Mouse (Mus musculus) CD4-positive, CD25-positive, alpha-beta regulatory T cell (primary cell): ENCODE data around the gene Mpp2. TPM values are rescaled to one million over a fixed set of nuclear protein-coding genes. Genes with fewer than 3 reads are reported as not detected.

ENCODE experiments used
- polyA plus RNA-seq: library from polyadenylated mRNA; unstranded; fragments of 100-300 nt; shearing (Covaris generic); gene quantifications from one replicate; pipeline ENCODE4 v1.2.1, GENCODE M21; 2017

Mpp2 gene
- polyA plus RNA-seq, result 1.8 TPM

GRCm38 (mm10) chr11:102087931-102088898, at the start of gene Mpp2:
Gene Mpp2, minus strand, starts transcription at chr11:102088515.

GRCm38 (mm10) chr11:102107732-102108131, 19.4 kb upstream of the Mpp2 start, which contains the start of gene Pyy:
Gene Pyy, minus strand, starts transcription at chr11:102107832.

GRCm38 (mm10) chr11:102101219-102101618, 12.9 kb upstream of the Mpp2 start, which contains the start of gene Ppy:
Gene Ppy, minus strand, starts transcription at chr11:102101319.

GRCm38 (mm10) chr11:102041350-102041949, 46.9 kb downstream of the Mpp2 start, which contains the start of gene Cd300lg:
Gene Cd300lg, plus strand, starts transcription at chr11:102041509.

GRCm38 (mm10) chr11:102028087-102028816, 60.1 kb downstream of the Mpp2 start, which contains the start of gene Mpp3:
Gene Mpp3, minus strand, starts transcription at chr11:102028461.

Other genes with a start within 250 kb of the Mpp2 start
- gene Meox1, start 194.1 kb downstream of the Mpp2 start, polyA plus RNA-seq, result not detected
- not detected for gene Sost, start 121.5 kb downstream of the Mpp2 start, polyA plus RNA-seq
- not detected for gene Cfap97d1, start 104.2 kb downstream of the Mpp2 start, polyA plus RNA-seq
- 0.14 TPM for gene Dusp3, start 101.5 kb downstream of the Mpp2 start, polyA plus RNA-seq
- gene Mpp3, start 60.1 kb downstream of the Mpp2 start, polyA plus RNA-seq, result 0.12 TPM
- not detected for gene Cd300lg, start 47.0 kb downstream of the Mpp2 start, polyA plus RNA-seq
- not detected for gene Ppy, start 12.8 kb upstream of the Mpp2 start, polyA plus RNA-seq
- gene Pyy, start 19.3 kb upstream of the Mpp2 start, polyA plus RNA-seq, result not detected
- not detected for gene Nags, start 57.0 kb upstream of the Mpp2 start, polyA plus RNA-seq
- gene Tmem101, start 67.9 kb upstream of the Mpp2 start, polyA plus RNA-seq, result 8.5 TPM
- 74.0 TPM for gene Lsm12, start 96.8 kb upstream of the Mpp2 start, polyA plus RNA-seq
- gene G6pc3, start 101.1 kb upstream of the Mpp2 start, polyA plus RNA-seq, result 40.2 TPM
- 34.6 TPM for gene Hdac5, start 141.7 kb upstream of the Mpp2 start, polyA plus RNA-seq
- 0.25 TPM for gene BC030867, start 160.4 kb upstream of the Mpp2 start, polyA plus RNA-seq
- gene Asb16, start 180.2 kb upstream of the Mpp2 start, polyA plus RNA-seq, result not detected
- gene Tmub2, start 196.4 kb upstream of the Mpp2 start, polyA plus RNA-seq, result 60.1 TPM
- gene Atxn7l3, start 208.1 kb upstream of the Mpp2 start, polyA plus RNA-seq, result 19.2 TPM
- 138 TPM for gene Ubtf, start 231.2 kb upstream of the Mpp2 start, polyA plus RNA-seq